Mouse (Mus musculus): Measurements from ENCODE around the gene Dmwd.
"Not testable (repeated sequence)": the region's sequence is repeated elsewhere in the genome, so short reads cannot be mapped to it uniquely, and the experiment has no call there.

The Dmwd gene

GRCm38 (mm10) chr7:19071024-19071423, 5.0 kb upstream of the Dmwd start:
- not testable (repeated sequence) for DNase-seq (ENCODE audit: low spot score)

DNA sequence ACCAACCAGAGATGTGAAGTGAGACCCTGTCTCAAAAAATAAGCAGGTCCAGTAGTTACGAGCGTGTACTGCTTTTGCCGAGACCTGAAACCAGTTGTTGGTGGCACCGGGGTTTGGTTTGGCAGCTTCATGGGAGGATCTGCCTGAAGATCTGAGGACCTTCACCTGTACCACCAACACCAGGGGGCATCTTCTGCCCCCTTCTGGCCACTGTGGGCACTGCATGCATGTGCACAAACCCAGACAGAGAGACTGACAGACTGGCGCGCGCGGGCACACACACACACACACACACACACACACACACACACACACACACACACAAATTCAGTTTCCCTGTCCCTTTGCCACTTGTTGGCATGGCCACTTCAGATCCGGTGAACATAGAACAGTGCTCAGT, 2.5 kb upstream of the Dmwd start:
- DNase-seq (ENCODE audit: low spot score), result no peak

GRCm38 (mm10) chr7:19074494-19074893, 1.5 kb upstream of the Dmwd start:
- no peak for DNase-seq (ENCODE audit: low spot score)

DNA sequence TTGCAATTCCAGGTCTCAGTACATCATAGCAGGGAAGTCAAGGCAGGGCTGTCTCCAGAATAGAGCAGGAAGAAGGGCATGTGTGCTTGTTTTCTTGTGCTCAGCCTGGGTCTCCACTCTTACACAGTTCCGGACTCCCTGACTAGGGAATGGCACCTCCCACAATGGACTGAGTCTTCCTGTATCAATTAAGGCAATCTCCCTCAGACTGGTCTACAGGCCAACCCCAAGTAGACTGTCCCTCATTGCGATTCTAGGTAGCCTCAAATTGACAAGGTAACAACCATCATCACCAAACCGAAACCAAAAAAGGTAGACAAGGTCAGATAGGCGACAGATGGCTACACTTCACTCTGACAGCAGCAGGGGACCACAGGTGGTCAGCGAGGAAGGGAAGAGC, 796 bp upstream of the Dmwd start:
- no peak for DNase-seq (ENCODE audit: low spot score)

- no peak for DNase-seq (ENCODE audit: low spot score)
Measured at GRCm38 (mm10) chr7:19076586-19076991, 562 bp downstream of the Dmwd start.

GRCm38 (mm10) chr7:19077761-19078160, 1.7 kb downstream of the Dmwd start:
- no peak for DNase-seq (ENCODE audit: low spot score)

DNA sequence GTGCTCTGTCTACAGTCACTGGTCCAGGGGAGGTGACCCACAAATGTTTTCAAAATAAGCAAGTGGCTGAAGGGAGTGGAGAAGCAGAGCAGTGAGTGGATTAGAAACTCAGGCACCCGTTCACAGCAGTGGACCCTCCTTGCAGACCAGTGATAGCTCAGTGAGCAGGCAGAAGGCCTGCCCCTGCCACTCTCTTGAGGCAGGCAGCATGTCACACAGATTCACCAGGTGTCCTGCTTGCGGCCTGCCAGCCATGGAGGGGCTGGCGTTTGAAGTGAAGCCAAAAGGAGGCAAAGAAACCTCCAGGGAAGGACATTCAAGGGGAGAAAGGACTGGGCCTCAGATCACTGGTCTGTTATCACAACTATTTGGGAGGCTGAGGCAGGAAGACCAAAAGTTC, 2.7 kb downstream of the Dmwd start:
- no peak for DNase-seq (ENCODE audit: low spot score)

DNA sequence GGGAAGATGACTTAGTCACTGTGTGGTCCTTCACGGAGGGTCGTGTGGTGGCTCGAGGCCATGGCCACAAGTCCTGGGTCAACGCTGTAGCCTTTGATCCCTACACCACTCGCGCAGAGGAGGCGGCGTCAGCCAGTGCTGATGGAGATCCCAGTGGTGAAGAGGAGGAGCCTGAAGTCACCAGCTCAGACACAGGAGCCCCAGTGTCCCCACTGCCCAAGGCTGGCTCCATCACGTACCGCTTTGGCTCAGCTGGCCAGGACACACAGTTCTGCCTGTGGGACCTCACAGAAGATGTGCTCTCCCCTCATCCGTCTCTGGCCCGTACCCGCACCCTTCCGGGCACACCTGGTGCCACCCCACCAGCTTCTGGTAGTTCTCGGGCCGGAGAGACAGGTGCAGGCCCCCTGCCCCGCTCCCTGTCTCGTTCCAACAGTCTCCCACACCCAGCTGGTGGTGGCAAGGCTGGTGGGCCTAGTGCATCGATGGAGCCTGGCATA, 4.5 kb downstream of the Dmwd start:
- DNase-seq (ENCODE audit: low spot score), result no peak

DNA sequence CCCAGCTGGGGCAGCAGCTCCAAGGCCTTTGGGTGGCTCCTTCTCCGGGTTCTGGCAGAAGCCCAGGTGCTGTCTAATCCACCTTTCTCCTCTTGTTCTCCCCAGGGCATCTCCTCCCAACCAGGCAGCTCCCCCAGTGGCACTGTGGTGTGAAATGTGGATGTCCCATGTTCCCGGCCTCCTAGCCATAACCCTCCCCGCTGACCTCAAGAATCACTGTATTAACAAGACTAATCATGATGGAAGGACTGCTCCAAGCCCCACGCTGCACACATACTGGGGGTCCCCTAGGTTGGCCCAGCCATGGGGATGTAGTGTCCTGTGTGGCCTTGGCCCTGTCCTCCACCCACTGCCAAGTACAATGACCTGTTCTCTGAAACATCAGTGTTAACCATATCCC, 6.1 kb downstream of the Dmwd start:
- DNase-seq (ENCODE audit: low spot score), result no peak

GRCm38 (mm10) chr7:19083096-19083495, 7.1 kb downstream of the Dmwd start:
- DNase-seq (ENCODE audit: low spot score), result no peak

GRCm38 (mm10) chr7:19083701-19084100, 7.7 kb downstream of the Dmwd start, which contains the start of gene Dmpk:
TSS of gene Dmpk (plus strand) at chr7:19083849.
- no peak for DNase-seq (ENCODE audit: low spot score)

- DNase-seq (ENCODE audit: low spot score), result no peak
Measured at GRCm38 (mm10) chr7:19084277-19084771, 8.3 kb downstream of the Dmwd start.

GRCm38 (mm10) chr7:19084921-19085473, 9.0 kb downstream of the Dmwd start:
- DNase-seq (ENCODE audit: low spot score), result no peak

- no peak for DNase-seq (ENCODE audit: low spot score)
Measured at GRCm38 (mm10) chr7:19085495-19085894, 9.5 kb downstream of the Dmwd start.

DNA sequence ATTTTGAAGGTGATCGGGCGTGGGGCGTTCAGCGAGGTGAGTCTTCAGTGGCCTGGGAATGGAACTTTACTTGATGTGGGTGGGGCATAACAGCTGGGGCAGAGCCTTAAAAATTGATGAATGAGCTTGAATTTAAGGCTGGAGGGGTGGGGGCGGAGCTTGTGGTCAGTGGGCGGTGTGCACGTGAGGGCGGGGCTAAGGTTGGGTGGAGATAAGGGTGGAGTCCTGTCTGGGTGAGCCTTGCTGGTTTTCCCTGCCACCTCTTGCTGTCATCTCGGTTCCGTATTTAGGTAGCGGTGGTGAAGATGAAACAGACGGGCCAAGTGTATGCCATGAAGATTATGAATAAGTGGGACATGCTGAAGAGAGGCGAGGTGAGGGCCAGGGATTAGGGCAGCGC, 10.0 kb downstream of the Dmwd start:
- no peak for DNase-seq (ENCODE audit: low spot score)

DNA sequence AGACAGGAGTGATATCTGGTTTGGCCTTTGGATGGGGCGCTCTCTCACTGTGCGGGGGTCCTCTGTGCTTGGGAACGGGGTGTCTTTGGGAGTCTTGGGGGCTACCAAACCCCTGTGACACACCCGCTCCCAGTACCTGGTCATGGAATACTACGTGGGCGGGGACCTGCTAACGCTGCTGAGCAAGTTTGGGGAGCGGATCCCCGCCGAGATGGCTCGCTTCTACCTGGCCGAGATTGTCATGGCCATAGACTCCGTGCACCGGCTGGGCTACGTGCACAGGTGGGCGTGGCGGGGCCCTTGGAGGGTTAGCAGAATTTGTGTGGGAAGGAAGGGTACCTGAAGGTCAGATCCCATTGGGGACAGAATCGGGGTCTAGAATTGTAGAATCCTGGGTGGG, 10.7 kb downstream of the Dmwd start:
- no peak for DNase-seq (ENCODE audit: low spot score)

GRCm38 (mm10) chr7:19088813-19089212, 12.8 kb downstream of the Dmwd start:
- no peak for DNase-seq (ENCODE audit: low spot score)

GRCm38 (mm10) chr7:19091913-19092312, 15.9 kb downstream of the Dmwd start:
- no peak for DNase-seq (ENCODE audit: low spot score)

DNA sequence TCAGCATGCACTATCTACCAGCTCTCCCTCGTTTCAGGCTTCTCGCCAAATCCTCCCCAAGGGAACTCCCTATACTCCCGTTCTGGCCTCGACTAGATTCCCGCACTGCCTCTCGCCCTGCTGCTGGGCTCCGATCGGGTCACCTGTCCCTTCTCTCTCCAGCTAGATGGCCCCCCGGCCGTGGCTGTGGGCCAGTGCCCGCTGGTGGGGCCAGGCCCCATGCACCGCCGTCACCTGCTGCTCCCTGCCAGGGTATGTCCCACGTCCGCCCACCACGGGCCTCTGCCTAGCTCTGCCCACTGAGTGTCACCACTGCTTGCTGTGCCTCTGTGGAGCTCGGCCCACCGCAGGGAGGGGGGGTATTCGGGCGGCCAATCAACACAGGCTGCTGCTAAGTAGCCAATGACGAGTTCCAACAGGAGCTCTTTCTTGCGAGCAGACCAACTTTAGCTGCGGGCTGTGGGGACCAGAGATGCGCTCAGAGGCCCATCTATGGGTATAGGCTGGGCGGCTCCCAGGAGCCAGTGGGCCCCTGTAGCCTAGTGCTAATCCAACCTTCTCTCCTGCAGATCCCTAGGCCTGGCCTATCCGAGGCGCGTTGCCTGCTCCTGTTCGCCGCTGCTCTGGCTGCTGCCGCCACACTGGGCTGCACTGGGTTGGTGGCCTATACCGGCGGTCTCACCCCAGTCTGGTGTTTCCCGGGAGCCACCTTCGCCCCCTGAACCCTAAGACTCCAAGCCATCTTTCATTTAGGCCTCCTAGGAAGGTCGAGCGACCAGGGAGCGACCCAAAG, 16.6 kb downstream of the Dmwd start:
- no peak for DNase-seq (ENCODE audit: low spot score)

DNA sequence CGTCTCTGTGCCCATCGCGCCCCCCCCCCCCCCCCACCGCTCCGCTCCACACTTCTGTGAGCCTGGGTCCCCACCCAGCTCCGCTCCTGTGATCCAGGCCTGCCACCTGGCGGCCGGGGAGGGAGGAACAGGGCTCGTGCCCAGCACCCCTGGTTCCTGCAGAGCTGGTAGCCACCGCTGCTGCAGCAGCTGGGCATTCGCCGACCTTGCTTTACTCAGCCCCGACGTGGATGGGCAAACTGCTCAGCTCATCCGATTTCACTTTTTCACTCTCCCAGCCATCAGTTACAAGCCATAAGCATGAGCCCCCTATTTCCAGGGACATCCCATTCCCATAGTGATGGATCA, 17.1 kb downstream of the Dmwd start:
- DNase-seq (ENCODE audit: low spot score), result peak; percentile 42

GRCm38 (mm10) chr7:19093537-19094385, 17.7 kb downstream of the Dmwd start:
- no peak for DNase-seq (ENCODE audit: low spot score)

- DNase-seq (ENCODE audit: low spot score), result no peak
Measured at GRCm38 (mm10) chr7:19094471-19094825, 18.4 kb downstream of the Dmwd start, which contains the start of gene Six5. TSS of gene Six5 (plus strand) at chr7:19094594.
